Mouse (Mus musculus): ENCODE results near the gene Efcab11. TPM values are rescaled to one million over a fixed set of nuclear protein-coding genes. Genes with fewer than 3 reads are reported as not detected.

The Efcab11 gene
- polyA plus RNA-seq, 1 experiment = 0.20 TPM

DNA sequence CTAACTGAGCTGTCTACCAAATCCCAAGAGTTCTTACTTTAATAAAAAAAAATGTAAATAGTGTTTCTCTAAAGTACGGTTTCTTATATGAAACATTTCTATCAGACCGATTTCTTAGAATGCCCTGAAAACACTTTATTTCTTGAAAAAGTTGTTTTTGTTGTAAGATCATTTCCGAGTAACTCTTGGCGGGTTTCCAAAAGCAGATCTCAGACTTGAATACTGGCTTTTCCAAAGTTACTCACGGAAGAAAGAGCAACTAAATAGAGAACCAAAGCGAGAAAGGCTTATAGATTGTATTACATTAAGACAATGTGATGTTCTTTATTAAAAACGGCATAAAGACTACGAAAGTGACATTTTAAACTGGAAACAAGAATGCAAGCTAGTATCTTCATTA, 160.4 kb downstream of the Efcab11 start:
- Histone ChIP-seq H3K4me3 (ENCODE audit: low read depth, low read length) (no peak overlapping the region), H3K36me3 (ENCODE audit: control insufficient read depth, insufficient read depth, low read length) (no peaks in the 10 kb centered on the region), H3K27me3 (ENCODE audit: control insufficient read depth, insufficient read depth, low read length) (no peaks in the 10 kb centered on the region), H3K27ac (ENCODE audit: insufficient read depth, low read depth, low read length) (no peak overlapping the region), H3K4me1 (ENCODE audit: control insufficient read depth, insufficient read depth, insufficient read length, low read length) (peaks cover 2% of the 10 kb centered on the region; the same call in 1 of the 2 replicates)
- TF ChIP-seq POLR2A (IDR thresholded peaks at IDR 0.05; ENCODE audit: low read depth, low read length) (no peak), CTCF (IDR thresholded peaks at IDR 0.05; ENCODE audit: extremely low read depth, insufficient read length, insufficient replicate concordance, low read depth, low read length) (no peak)
- 84% methylated on average over 8 of the region's 8 CpGs for WGBS

DNA sequence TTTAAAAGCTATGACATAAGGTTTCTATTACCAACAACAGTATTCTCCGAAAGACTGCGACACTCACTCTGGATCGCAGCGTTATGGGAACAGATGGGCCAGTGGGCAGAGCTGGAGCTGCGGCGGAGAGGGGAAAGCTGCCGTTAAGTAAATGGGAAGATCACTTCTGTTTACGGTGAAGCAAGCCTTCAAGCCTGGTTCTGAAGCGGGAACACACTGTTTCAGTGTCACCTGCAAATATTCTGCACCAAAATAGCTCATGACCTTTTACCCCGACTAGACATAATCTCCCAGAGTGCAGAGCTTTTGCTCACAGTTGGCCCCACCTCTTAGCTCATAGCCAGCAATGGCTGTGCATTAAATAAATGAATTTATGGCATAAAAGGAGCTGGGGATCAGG, 162.9 kb downstream of the Efcab11 start:
- Histone ChIP-seq H3K27me3 (ENCODE audit: control insufficient read depth, insufficient read depth, low read length) (no peaks in the 10 kb centered on the region), H3K27ac (ENCODE audit: insufficient read depth, low read depth, low read length) (no peak overlapping the region), H3K4me1 (ENCODE audit: control insufficient read depth, insufficient read depth, insufficient read length, low read length) (peaks cover 2% of the 10 kb centered on the region; the same call in 1 of the 2 replicates), H3K36me3 (ENCODE audit: control insufficient read depth, insufficient read depth, low read length) (no peaks in the 10 kb centered on the region), H3K4me3 (ENCODE audit: low read depth, low read length) (no peak overlapping the region)
- 56% methylated on average over 10 of the region's 10 CpGs for WGBS
- TF ChIP-seq POLR2A (IDR thresholded peaks at IDR 0.05; ENCODE audit: low read depth, low read length) = no peak
- no peak for TF ChIP-seq CTCF (IDR thresholded peaks at IDR 0.05; ENCODE audit: extremely low read depth, insufficient read length, insufficient replicate concordance, low read depth, low read length)

DNA sequence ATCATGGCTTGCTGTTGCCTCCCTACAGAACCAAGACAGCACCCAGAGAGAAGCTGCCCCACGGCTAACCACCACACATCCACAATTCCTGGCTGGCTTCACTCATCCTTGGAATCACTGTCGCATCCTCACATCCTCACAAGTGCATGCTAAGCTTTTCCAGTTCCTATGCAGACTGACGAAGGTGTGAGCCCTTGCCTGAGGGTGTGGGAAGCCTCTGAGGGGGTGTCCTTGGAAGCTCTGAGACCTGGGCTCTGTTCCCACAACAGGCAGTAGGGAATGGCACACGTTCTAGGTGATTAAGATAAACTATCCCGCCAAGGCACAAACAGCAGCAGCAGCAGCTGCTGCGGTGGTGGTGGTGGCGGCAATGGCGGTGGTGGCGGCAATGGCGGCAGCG, 164.5 kb downstream of the Efcab11 start:
- peaks cover 2% of the 10 kb centered on the region; the same call in 1 of the 2 replicates for H3K4me1 ChIP-seq (ENCODE audit: control insufficient read depth, insufficient read depth, insufficient read length, low read length)
- 89% methylated on average over 11 of the region's 11 CpGs for WGBS
- H3K4me3 ChIP-seq (ENCODE audit: low read depth, low read length) = no peak overlapping the region
- H3K36me3 ChIP-seq (ENCODE audit: control insufficient read depth, insufficient read depth, low read length) = no peaks in the 10 kb centered on the region
- no peaks in the 10 kb centered on the region for H3K27me3 ChIP-seq (ENCODE audit: control insufficient read depth, insufficient read depth, low read length)
- no peak for TF ChIP-seq CTCF (IDR thresholded peaks at IDR 0.05; ENCODE audit: extremely low read depth, insufficient read length, insufficient replicate concordance, low read depth, low read length)
- TF ChIP-seq POLR2A (IDR thresholded peaks at IDR 0.05; ENCODE audit: low read depth, low read length) = no peak
- H3K27ac ChIP-seq (ENCODE audit: insufficient read depth, low read depth, low read length) = no peak overlapping the region

DNA sequence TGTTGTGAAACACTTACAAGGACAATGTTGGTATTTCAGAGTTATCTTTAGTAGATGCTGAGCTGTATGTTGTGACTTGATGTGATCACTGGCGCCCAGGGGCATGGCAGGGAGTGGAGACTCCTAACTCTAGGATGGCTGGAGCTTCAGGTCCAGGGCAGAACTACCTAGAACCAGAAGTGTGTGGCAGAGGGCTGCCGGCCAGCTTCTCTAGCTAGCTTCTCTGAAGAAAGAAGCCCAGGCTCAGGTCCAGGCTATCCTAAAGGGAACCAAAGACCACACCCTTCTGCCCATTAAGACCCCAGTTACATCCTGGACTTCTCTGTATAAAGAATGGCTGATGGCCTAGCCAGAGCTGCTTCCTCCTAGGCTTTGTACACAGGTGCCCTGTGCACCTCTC, 166.1 kb downstream of the Efcab11 start:
- Histone ChIP-seq H3K27me3 (ENCODE audit: control insufficient read depth, insufficient read depth, low read length) (no peaks in the 10 kb centered on the region), H3K36me3 (ENCODE audit: control insufficient read depth, insufficient read depth, low read length) (no peaks in the 10 kb centered on the region), H3K27ac (ENCODE audit: insufficient read depth, low read depth, low read length) (no peak overlapping the region), H3K4me1 (ENCODE audit: control insufficient read depth, insufficient read depth, insufficient read length, low read length) (peaks cover 2% of the 10 kb centered on the region; the same call in 1 of the 2 replicates), H3K4me3 (ENCODE audit: low read depth, low read length) (no peak overlapping the region)
- TF ChIP-seq POLR2A (IDR thresholded peaks at IDR 0.05; ENCODE audit: low read depth, low read length) (no peak), CTCF (IDR thresholded peaks at IDR 0.05; ENCODE audit: extremely low read depth, insufficient read length, insufficient replicate concordance, low read depth, low read length) (no peak)
- 93% methylated on average over 2 of the region's 2 CpGs for WGBS

DNA sequence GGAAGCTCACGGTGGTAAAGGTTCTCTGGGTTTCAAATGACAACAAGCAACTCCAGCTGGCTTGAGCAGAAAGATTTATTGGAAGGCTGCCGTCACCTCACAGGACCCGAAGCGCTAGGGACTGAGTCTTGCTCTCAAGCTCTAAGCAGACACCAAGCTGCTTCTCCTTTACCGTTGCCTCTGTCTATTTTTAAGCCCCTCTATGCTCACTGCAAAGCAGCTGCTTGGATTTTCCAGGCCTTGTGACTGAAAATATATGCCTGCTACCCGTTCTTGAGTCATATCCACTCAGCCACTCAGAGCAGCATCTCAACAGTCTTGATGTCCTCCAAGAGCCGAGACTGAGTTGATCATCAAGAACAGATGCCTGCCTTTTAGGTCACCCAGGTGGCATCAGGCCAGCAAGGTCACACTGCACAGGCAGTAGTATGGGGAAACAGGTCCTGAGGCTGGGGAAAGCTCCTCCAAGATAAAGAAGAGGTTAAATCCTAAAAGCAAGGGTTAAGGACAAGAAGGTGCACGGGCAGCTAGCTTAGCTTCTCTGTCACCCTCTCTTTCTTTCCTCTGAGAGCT, 168.1 kb downstream of the Efcab11 start:
- no peak overlapping the region for H3K27ac ChIP-seq (ENCODE audit: insufficient read depth, low read depth, low read length)
- WGBS = 82% methylated on average over 8 of the region's 8 CpGs
- H3K36me3 ChIP-seq (ENCODE audit: control insufficient read depth, insufficient read depth, low read length) = no peaks in the 10 kb centered on the region
- no peaks in the 10 kb centered on the region for H3K4me1 ChIP-seq (ENCODE audit: control insufficient read depth, insufficient read depth, insufficient read length, low read length)
- H3K27me3 ChIP-seq (ENCODE audit: control insufficient read depth, insufficient read depth, low read length) = no peaks in the 10 kb centered on the region
- TF ChIP-seq POLR2A (IDR thresholded peaks at IDR 0.05; ENCODE audit: low read depth, low read length) (no peak), CTCF (IDR thresholded peaks at IDR 0.05; ENCODE audit: extremely low read depth, insufficient read length, insufficient replicate concordance, low read depth, low read length) (no peak)
- no peak overlapping the region for H3K4me3 ChIP-seq (ENCODE audit: low read depth, low read length)

DNA sequence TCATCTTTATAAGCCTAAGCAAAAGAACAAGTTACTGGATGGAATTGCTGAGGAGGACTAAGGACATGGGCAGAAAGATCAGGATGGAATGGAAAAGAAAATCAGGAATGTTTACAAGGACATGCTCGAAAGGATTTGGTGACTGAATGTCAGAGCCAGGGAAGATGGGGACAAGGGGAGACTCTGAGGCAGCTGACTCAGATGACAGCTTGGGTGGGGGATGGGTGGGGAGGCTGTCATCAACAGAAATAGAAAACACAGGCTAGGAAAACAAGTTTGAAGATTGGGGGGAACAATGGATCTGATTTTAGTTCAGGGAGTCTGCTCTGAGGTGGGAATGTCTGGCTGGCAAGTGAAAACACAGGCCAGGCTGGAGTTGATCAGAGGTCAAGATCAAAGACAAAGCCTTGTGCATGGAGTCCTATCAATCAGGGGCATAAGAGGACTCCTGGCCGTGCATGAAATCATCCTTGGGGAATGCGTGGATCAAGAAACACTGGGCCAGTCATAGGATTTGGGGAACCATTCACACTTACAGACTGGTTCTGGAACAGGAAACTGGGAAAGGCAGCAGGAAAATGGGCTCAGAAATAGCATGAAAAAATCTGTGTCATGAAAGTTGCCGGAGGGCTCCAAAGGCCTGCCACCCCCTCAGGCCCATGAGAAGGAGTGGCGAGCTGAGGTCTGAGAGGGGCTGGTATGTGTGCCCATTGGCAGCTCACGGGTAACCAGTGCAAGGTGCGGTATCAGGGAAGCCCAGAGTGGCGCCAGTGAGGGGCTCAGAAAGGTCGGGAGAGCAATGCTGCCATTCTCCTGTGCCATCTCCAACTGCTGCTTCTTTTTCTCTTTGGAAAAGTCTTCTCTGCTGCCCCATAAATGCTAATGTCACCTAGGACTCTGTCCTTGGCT, 168.9 kb downstream of the Efcab11 start:
- Histone ChIP-seq H3K36me3 (ENCODE audit: control insufficient read depth, insufficient read depth, low read length) (no peaks in the 10 kb centered on the region), H3K4me1 (ENCODE audit: control insufficient read depth, insufficient read depth, insufficient read length, low read length) (no peaks in the 10 kb centered on the region), H3K27me3 (ENCODE audit: control insufficient read depth, insufficient read depth, low read length) (no peaks in the 10 kb centered on the region), H3K4me3 (ENCODE audit: low read depth, low read length) (no peak overlapping the region), H3K27ac (ENCODE audit: insufficient read depth, low read depth, low read length) (no peak overlapping the region)
- TF ChIP-seq POLR2A (IDR thresholded peaks at IDR 0.05; ENCODE audit: low read depth, low read length) = no peak
- no peak for TF ChIP-seq CTCF (IDR thresholded peaks at IDR 0.05; ENCODE audit: extremely low read depth, insufficient read length, insufficient replicate concordance, low read depth, low read length)
- WGBS = 82% methylated on average over 9 of the region's 9 CpGs

DNA sequence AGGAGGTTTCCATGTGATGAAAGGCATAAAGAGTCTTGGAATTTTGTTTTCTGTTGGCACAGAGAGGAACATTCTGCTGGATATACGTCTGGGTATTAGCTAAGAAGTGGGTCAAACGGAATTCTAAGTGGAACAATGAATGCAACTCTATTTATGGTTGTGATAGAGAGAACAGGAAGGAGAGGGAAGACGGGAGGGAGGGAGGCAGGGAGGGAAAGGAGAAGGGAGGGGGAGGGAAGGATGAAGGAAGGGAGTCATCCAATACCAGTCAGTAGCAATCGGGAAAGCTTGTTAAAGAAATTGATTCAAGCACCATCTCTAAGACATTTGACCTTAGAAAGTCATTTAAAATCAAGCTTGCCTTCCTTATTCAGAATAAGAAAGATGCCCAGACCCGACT, 172.0 kb downstream of the Efcab11 start:
- WGBS = 56% methylated on average over 5 of the region's 5 CpGs
- no peak overlapping the region for H3K4me3 ChIP-seq (ENCODE audit: low read depth, low read length)
- no peaks in the 10 kb centered on the region for H3K27me3 ChIP-seq (ENCODE audit: control insufficient read depth, insufficient read depth, low read length)
- no peaks in the 10 kb centered on the region for H3K4me1 ChIP-seq (ENCODE audit: control insufficient read depth, insufficient read depth, insufficient read length, low read length)
- H3K27ac ChIP-seq (ENCODE audit: insufficient read depth, low read depth, low read length) = no peak overlapping the region
- H3K36me3 ChIP-seq (ENCODE audit: control insufficient read depth, insufficient read depth, low read length) = no peaks in the 10 kb centered on the region
- TF ChIP-seq CTCF (IDR thresholded peaks at IDR 0.05; ENCODE audit: extremely low read depth, insufficient read length, insufficient replicate concordance, low read depth, low read length) = no peak
- TF ChIP-seq POLR2A (IDR thresholded peaks at IDR 0.05; ENCODE audit: low read depth, low read length) = no peak

All from small intestine, adult 2 months (tissue).